Mouse (Mus musculus): Measurements from ENCODE around the gene Fgfr2. TPM values are rescaled to one million over a fixed set of nuclear protein-coding genes. Genes with fewer than 3 reads are reported as not detected.

The Fgfr2 gene
- polyA plus RNA-seq, 1 experiment, result 52.3 TPM

GRCm38 (mm10) chr7:130264616-130265318 is 2858.4 kb downstream of the Fgfr2 start:
- peak; percentile 95 for DNase-seq (ENCODE audit: low read depth)
- peak; percentile 36; the same call in 1 of the 2 replicates for TF ChIP-seq CTCF (IDR thresholded peaks at IDR 0.05; ENCODE audit: borderline replicate concordance, extremely low read depth, insufficient read depth, insufficient read length)
- no peak for TF ChIP-seq POLR2A (IDR thresholded peaks at IDR 0.05; ENCODE audit: borderline replicate concordance, extremely low read depth, insufficient read depth, insufficient read length, poor library complexity, severe bottlenecking)

GRCm38 (mm10) chr7:130263799-130264351 is 2859.3 kb downstream of the Fgfr2 start:
- DNase-seq (ENCODE audit: low read depth), result peak; percentile 69
- TF ChIP-seq CTCF (IDR thresholded peaks at IDR 0.05; ENCODE audit: borderline replicate concordance, extremely low read depth, insufficient read depth, insufficient read length), result no peak
- no peak for TF ChIP-seq POLR2A (IDR thresholded peaks at IDR 0.05; ENCODE audit: borderline replicate concordance, extremely low read depth, insufficient read depth, insufficient read length, poor library complexity, severe bottlenecking)

- DNase-seq (ENCODE audit: low read depth), result no peak
Observed at GRCm38 (mm10) chr7:130263233-130263594, 2859.9 kb downstream of the Fgfr2 start.

GRCm38 (mm10) chr7:130262528-130263232 is 2860.5 kb downstream of the Fgfr2 start:
- peak; percentile 83 for DNase-seq (ENCODE audit: low read depth)
- TF ChIP-seq POLR2A (IDR thresholded peaks at IDR 0.05; ENCODE audit: borderline replicate concordance, extremely low read depth, insufficient read depth, insufficient read length, poor library complexity, severe bottlenecking) (no peak), CTCF (IDR thresholded peaks at IDR 0.05; ENCODE audit: borderline replicate concordance, extremely low read depth, insufficient read depth, insufficient read length) (no peak)

More at GRCm38 (mm10) chr7:130263233-130263594, 2859.9 kb downstream of the Fgfr2 start:
- TF ChIP-seq POLR2A (IDR thresholded peaks at IDR 0.05; ENCODE audit: borderline replicate concordance, extremely low read depth, insufficient read depth, insufficient read length, poor library complexity, severe bottlenecking) (no peak), CTCF (IDR thresholded peaks at IDR 0.05; ENCODE audit: borderline replicate concordance, extremely low read depth, insufficient read depth, insufficient read length) (no peak)

GRCm38 (mm10) chr7:130261684-130262527 is 2861.2 kb downstream of the Fgfr2 start:
- DNase-seq (ENCODE audit: low read depth), result peak; percentile 54
- TF ChIP-seq POLR2A (IDR thresholded peaks at IDR 0.05; ENCODE audit: borderline replicate concordance, extremely low read depth, insufficient read depth, insufficient read length, poor library complexity, severe bottlenecking), result no peak
- TF ChIP-seq CTCF (IDR thresholded peaks at IDR 0.05; ENCODE audit: borderline replicate concordance, extremely low read depth, insufficient read depth, insufficient read length), result no peak

- TF ChIP-seq CTCF (IDR thresholded peaks at IDR 0.05; ENCODE audit: borderline replicate concordance, extremely low read depth, insufficient read depth, insufficient read length), result no peak
- TF ChIP-seq POLR2A (IDR thresholded peaks at IDR 0.05; ENCODE audit: borderline replicate concordance, extremely low read depth, insufficient read depth, insufficient read length, poor library complexity, severe bottlenecking), result no peak
- no peak for DNase-seq (ENCODE audit: low read depth)
Observed at GRCm38 (mm10) chr7:130260905-130261683, 2862.1 kb downstream of the Fgfr2 start.

- TF ChIP-seq CTCF (IDR thresholded peaks at IDR 0.05; ENCODE audit: borderline replicate concordance, extremely low read depth, insufficient read depth, insufficient read length), result peak; percentile 20; the same call in 1 of the 2 replicates
- TF ChIP-seq POLR2A (IDR thresholded peaks at IDR 0.05; ENCODE audit: borderline replicate concordance, extremely low read depth, insufficient read depth, insufficient read length, poor library complexity, severe bottlenecking), result no peak
- peak; percentile 63 for DNase-seq (ENCODE audit: low read depth)
Observed at GRCm38 (mm10) chr7:130260060-130260459, 2863.1 kb downstream of the Fgfr2 start.

GRCm38 (mm10) chr7:130258704-130259295 is 2864.3 kb downstream of the Fgfr2 start:
- DNase-seq (ENCODE audit: low read depth), result no peak
- TF ChIP-seq POLR2A (IDR thresholded peaks at IDR 0.05; ENCODE audit: borderline replicate concordance, extremely low read depth, insufficient read depth, insufficient read length, poor library complexity, severe bottlenecking) (no peak), CTCF (IDR thresholded peaks at IDR 0.05; ENCODE audit: borderline replicate concordance, extremely low read depth, insufficient read depth, insufficient read length) (no peak)

GRCm38 (mm10) chr7:130257991-130258703 is 2865.0 kb downstream of the Fgfr2 start:
- peak; percentile 76 for DNase-seq (ENCODE audit: low read depth)
- no peak for TF ChIP-seq POLR2A (IDR thresholded peaks at IDR 0.05; ENCODE audit: borderline replicate concordance, extremely low read depth, insufficient read depth, insufficient read length, poor library complexity, severe bottlenecking)
- no peak for TF ChIP-seq CTCF (IDR thresholded peaks at IDR 0.05; ENCODE audit: borderline replicate concordance, extremely low read depth, insufficient read depth, insufficient read length)

All from brain, embryonic 14.5 days (tissue).